Mouse (Mus musculus) heart, adult 9 months (tissue): Measurements from ENCODE around the gene C2cd4c.

Source experiments
- DNase-seq, 2 experiments: peaks; one replicate each; pipeline ENCODE4 v3.0.0; 2022; ENCODE audit warnings: low spot score in 2 of 2

The C2cd4c gene

DNA sequence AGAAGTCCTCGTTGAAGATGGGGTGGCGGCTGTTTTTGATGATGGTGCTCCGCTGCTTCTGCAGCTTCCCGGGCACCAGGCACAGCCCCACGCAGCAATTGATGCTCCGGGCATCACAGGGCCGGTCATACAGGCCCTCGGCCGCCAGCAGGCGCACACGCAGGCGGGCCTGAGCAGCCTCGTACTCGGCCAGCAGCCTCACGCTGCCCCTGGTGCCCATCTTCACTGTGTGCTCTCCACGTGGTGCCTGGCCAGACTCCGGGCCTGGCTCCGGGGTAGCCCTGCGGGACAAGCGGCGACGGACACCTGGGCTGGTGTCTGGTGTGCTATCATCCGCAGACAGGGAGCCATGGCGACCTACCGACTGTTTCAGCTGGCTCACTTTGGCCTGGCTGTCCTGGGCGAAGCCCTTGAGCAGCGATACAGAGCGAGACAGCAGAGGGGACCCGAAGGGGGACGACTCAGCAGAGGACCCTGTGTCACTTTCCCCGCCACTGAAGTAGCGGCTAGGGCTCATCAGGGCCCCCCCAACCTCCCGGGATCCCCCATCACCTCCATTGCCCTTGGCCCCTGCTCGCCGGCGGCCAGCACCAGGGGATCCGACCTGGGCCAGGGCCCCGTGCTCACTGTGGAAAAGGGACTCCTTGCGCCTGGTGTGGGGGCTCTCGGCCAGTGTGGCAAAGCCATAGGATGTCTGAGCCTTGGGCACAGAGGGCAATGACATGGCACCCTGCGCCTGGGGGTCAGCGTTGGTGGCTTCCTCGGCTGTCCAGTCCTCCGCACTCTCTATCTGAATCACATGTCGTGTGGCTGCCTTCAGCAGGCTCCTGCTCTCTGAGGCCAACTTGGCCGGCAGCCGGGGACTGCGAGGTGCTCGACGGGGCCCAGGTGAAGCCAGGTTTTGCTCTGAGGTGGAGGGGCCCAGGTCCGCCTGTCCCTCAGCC is 1.4 kb downstream of the C2cd4c start:
- no peak for DNase-seq

- no peak for DNase-seq
These were observed 2.5 kb downstream of the C2cd4c start for GRCm38 (mm10) chr10:79611296-79611695.

- no peak for DNase-seq
These were observed 4.5 kb downstream of the C2cd4c start for GRCm38 (mm10) chr10:79609276-79609675.

- DNase-seq = no peak
These were observed 5.9 kb downstream of the C2cd4c start for GRCm38 (mm10) chr10:79607892-79608291.

DNA sequence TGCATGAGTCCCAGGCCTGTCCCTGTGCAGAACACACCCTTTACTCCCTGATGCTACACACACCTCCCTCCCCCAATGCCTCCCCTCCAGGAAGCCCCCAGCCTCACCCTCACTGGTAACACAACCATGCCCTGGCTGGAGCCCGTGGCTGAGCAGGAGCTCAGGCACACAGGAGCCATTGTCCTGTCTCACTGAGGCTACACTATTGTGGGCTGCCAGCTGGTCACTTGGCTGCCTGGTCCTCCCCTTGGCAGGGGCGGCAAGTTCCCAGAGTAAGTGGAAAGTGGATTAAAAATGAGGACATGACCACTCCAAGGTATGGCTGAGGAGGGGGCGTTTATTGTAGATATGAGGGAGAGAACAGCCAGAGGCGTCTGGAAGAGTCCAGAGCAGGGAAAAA is 7.3 kb downstream of the C2cd4c start:
- DNase-seq = no peak

GRCm38 (mm10) chr10:79597936-79598230 is 15.9 kb downstream of the C2cd4c start:
- no peak for DNase-seq

DNA sequence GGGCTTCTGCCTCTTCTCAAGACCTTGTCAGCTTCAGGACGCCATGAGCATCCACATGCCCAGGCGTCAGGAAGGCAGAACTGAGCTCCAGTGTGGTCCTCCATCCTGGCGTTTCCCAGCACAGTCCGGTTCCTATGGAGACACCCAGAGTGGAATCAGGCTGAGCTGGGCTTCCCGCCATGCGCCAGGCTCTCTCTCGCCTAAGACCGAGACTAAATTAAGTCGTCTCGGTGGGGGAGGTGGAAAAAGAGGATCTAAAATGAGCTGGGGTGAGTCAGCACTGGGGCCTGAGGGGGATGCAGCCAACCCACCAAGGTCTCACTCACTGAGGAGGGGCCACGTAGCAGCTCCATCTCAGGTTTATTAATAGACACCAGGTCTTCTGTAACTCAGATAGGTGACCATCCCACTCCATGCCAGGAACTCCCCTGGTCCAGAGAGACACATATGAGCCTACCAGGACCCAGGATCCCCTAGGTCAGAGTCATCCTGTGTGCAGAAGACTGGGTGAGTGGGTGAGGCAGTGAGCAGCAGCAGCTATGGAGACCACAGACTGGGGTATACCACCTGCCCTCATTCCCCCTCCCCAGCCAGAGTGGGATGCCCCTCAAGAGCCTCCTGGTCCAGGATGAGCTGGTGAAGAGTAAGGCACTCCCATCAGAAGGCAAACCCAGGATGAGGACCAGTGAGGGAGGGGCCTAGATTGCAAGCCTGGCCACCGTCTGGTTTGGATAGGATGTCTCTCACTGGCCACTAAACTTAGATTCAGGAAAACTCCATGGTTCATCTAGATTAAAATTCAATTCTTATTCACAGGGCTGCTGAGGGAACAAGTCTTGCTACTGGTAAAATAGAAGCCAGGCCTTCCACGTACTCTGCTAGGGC is 16.5 kb downstream of the C2cd4c start:
- DNase-seq = no peak

DNA sequence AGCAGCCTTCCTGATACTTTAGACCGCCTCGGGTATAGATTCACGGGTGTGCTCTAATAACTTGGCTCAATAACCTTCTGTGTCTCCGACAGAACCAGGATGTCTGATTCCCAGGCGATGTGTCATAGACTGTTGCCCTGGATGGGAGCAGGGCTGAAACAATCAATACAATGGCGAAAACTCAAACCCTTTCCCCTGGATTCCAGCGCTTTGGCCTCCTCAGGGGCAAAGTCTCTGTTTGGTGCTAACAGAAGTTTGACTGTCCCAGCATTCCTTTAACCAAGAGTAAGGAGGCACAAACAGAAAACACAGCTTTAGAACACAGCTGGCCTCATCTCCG is 18.3 kb downstream of the C2cd4c start:
- DNase-seq = no peak

- peak; percentile 32 to 43 for DNase-seq
These were observed 18.8 kb downstream of the C2cd4c start for GRCm38 (mm10) chr10:79594872-79595589.

DNA sequence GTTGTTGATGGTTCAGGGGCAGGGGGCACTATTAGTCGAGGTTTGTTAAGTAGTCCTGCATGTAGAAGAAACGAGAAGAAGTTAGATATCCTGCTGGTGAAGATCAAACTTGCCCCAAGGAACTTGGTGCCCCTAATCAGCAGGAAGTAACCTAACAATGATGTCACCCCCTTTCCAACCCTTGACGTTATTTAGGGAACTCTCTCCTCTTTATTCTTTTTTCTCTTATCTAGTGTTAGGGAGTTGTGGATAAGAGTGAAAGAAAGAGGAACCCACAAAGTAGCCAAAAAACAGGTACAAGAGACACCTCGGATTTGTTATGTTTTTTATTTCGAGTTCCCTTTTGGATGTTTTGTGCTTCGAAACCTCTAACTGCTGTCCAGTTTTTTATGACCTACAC is 19.7 kb downstream of the C2cd4c start:
- no peak for DNase-seq

- no peak for DNase-seq
These were observed 23.1 kb downstream of the C2cd4c start for GRCm38 (mm10) chr10:79590702-79591101.

GRCm38 (mm10) chr10:79587752-79588126 is 26.1 kb downstream of the C2cd4c start:
- DNase-seq = no peak

DNA sequence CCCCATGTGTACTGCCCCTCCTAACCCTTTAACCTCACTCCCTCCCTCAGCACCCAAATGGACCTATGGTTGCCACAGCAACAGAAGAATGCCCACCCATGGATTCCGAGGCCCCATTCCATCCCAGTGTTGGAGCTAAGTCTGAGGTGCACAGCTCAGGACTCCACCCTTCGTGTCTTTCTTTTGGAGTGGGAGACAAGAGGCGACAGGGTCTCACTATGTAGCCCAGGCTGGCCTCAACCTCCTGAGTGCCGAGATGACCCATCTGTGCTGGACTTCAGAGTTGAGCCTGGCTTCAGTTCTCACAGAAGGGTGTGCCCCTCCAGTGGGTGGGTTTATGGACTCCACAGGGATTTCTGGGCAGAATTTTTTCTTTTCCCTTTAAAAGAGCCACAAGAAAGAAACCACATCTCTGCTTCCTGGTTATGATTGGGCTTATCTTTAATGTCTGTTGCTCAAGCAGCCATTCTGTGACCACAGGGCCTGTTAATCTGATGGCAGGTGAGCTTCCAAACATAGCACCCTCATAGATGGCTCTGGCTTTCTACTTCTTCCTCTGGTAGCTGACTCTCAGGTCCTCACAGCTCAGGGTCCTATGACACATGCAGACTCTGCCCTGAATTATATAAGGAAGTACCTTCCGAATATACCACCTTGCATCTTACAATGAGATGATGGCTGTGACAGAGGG is 26.6 kb downstream of the C2cd4c start, which contains the start of gene Theg:
Theg (minus strand) TSS at position 271 of the 691 bp plus-strand sequence.
- DNase-seq = no peak

DNA sequence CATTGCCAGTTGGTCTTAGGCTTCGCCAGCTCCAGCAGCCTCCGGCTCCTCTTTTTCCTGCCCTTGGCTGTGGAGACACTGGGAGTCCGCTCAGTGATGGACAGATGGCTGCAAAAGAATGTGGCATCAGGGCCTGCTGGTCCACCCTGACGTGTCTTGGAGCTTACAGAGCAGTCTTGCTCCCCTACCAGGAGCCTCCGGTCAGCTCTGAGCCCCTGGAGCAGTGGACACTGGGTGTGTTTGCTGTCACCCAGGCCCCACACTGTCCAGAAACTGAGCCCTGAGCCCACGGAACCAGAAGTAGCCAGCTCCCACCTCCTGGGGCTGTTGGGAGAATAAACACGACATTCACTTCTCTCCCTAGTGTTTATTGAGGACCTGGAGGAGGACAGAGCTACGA is 27.6 kb downstream of the C2cd4c start:
- no peak for DNase-seq

DNA sequence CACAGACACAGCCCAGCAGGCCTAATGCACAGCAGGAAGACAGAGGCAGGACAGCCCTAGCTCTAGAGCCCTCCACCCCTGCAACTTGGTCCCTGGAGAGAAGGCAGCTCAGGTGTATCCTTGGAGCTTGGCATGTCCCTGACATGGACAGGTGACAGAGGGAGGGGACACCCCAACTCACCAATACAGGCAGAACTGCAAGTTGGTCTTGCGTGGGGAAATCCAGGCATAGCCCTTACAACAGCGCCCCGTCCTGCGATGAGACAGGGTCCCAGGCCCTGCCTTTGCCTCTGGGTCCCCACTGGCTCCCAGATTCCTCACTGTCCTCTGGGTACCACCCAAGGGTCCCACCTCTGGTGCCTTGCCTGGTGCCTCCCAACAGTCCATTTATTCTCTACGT is 28.1 kb downstream of the C2cd4c start:
- DNase-seq = no peak

DNA sequence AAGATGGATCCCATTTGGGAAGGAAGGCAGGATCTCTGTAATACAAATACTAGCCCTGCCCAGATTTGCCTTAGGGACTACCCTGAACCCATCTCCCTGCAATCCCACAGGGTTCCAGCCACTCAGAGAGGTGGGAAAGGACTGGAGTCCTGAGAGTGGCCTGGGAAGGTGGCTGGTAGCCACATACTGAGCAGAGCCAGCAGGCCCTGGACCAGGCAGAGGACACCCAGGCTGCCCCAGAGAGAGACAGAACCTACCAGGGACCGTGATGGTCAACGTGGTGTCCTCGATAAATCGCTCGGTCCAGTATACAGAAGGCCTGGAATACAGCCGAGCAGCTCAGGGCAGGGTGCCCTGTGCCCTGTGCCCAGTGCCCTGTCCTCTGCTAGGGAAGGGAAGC is 28.7 kb downstream of the C2cd4c start:
- DNase-seq = no peak

- no peak for DNase-seq
These were observed 29.4 kb downstream of the C2cd4c start for GRCm38 (mm10) chr10:79584426-79584825.

DNA sequence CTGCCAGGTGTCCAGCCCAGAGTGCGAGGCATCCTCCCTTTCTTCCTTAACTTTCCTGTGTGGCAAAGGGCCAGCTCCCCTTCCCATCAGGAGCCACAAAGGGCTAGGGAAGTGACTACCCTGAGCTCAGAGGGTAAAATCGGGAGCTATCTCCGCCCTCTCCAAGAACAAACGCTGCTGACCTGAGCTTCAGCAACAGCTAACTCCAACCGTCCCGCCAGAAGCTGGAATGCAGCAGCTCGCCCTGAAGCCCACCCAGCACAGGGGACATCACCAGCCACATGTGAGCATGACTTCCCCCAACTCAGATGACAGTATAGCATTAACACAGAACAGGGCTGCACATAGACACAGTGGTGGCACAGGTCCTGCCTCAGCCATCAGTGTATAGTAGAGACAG is 29.8 kb downstream of the C2cd4c start:
- DNase-seq = no peak

- DNase-seq = no peak
These were observed 32.3 kb downstream of the C2cd4c start for GRCm38 (mm10) chr10:79581501-79581900.

DNA sequence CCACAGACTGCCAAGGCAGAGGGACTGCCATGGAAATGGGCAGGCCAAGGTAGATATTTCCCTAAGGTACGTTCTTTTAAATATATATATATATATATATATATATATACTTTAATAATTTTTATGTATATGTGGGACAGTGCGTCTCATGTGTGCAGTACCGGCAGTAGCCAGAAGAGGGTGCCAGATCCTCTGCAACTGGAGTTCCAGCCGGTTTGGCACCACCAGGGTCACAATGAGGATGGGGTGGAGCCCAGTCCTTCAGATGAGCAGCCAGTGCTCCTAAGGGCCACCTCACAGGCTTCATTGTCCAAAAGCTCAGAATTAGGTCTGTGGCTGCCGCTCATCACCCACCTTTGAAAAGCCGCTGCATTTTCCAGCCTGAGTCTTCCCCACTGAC is 33.0 kb downstream of the C2cd4c start:
- no peak for DNase-seq

- DNase-seq = no peak
These were observed 33.5 kb downstream of the C2cd4c start for GRCm38 (mm10) chr10:79580356-79580755.

GRCm38 (mm10) chr10:79579781-79580180 is 34.0 kb downstream of the C2cd4c start:
- DNase-seq = no peak
